Mouse (Mus musculus) forebrain, embryonic 16.5 days (tissue): ENCODE data around the gene Fam129b. TPM values are rescaled to one million over a fixed set of nuclear protein-coding genes. Genes with fewer than 3 reads are reported as not detected.

Experiments
- ATAC-seq: fragments of 200-750 bp; cut with Nextera tagmentation; 2 replicates; pipeline ENCODE4 v1.8.0; 2017; ENCODE audit warnings: mild to moderate bottlenecking, moderate library complexity
- H3K27ac ChIP-seq: fragments of 300-500 bp; sonication (generic); 2 replicates; pipeline ENCODE4 v1.5.1; 2014; ENCODE audit warnings: low read length, control low read depth
- H3K27me3 ChIP-seq: fragments of 300-500 bp; sonication (generic); replicated peaks from 2 replicates; pipeline ENCODE4 v1.6.1; 2014; ENCODE audit warnings: low read length; ENCODE audit not compliant: control insufficient read depth, insufficient read depth
- H3K36me3 ChIP-seq: fragments of 300-500 bp; sonication (generic); 2 replicates; pipeline ENCODE4 v1.6.1; 2014; ENCODE audit not compliant: control insufficient read depth, insufficient read depth
- H3K4me1 ChIP-seq: fragments of 300-500 bp; sonication (generic); replicated peaks from 2 replicates; pipeline ENCODE4 v1.6.1; 2014; ENCODE audit warnings: low read length; ENCODE audit not compliant: control insufficient read depth, insufficient read depth
- H3K4me2 ChIP-seq: fragments of 300-500 bp; sonication (generic); 2 replicates; pipeline ENCODE4 v1.6.1; 2014; ENCODE audit warnings: mild to moderate bottlenecking, low read length, control low read depth
- H3K4me3 ChIP-seq: fragments of 300-500 bp; sonication (generic); replicated peaks from 2 replicates; pipeline ENCODE4 v1.5.1; 2014; ENCODE audit warnings: mild to moderate bottlenecking, low read length, control low read depth
- H3K9ac ChIP-seq: fragments of 300-500 bp; sonication (generic); replicated peaks from 2 replicates; pipeline ENCODE4 v1.6.1; 2014; ENCODE audit warnings: low read depth, low read length, control low read depth
- H3K9me3 ChIP-seq: fragments of 300-500 bp; sonication (generic); 2 replicates; pipeline ENCODE4 v1.6.1; 2016; ENCODE audit warnings: low read length; ENCODE audit not compliant: control insufficient read depth
- WGBS: fragments of 180-500 bp; shearing (Covaris S2); extraction: QIAGEN DNeasy Blood & Tissue Kit; methylation state at CpG from one replicate; pipeline ENCODE4 v1.1.7; 2014; 5-methylcytosine and 5-hydroxymethylcytosine counted together
- polyA plus RNA-seq: library from polyadenylated mRNA; unstranded; fragments of >200 nt; fragmentation: Nextera tagmentation; extraction: Ambion mirVana; gene quantifications from 2 replicates; pipeline ENCODE4 v1.2.1, GENCODE M21; 2015

Gene Fam129b
- polyA plus RNA-seq, 1 experiment from 2014 or later = 36.4 TPM

GRCm38 (mm10) chr2:32939418-32939817, 63.5 kb downstream of the Fam129b start:
- no peak for ATAC-seq
- H3K9ac ChIP-seq = no peak overlapping the region
- no peaks in the 10 kb centered on the region for H3K27me3 ChIP-seq
- H3K4me1 ChIP-seq = no peaks in the 10 kb centered on the region
- 65% methylated on average over 5 of the region's 5 CpGs for WGBS
- H3K36me3 ChIP-seq = peaks cover 10% of the 10 kb centered on the region
- no peak overlapping the region for H3K4me3 ChIP-seq
- no peak overlapping the region for H3K4me2 ChIP-seq
- no peak overlapping the region for H3K27ac ChIP-seq
- H3K9me3 ChIP-seq = no peaks in the 10 kb centered on the region

GRCm38 (mm10) chr2:32940483-32940882, 64.6 kb downstream of the Fam129b start:
- Histone ChIP-seq H3K36me3 (peaks cover 10% of the 10 kb centered on the region), H3K27ac (no peak overlapping the region), H3K4me3 (no peak overlapping the region), H3K9me3 (no peaks in the 10 kb centered on the region), H3K4me2 (no peak overlapping the region), H3K27me3 (no peaks in the 10 kb centered on the region), H3K4me1 (no peaks in the 10 kb centered on the region), H3K9ac (no peak overlapping the region)
- 93% methylated on average over 4 of the region's 4 CpGs for WGBS
- ATAC-seq = no peak

GRCm38 (mm10) chr2:32947454-32947853, 71.5 kb downstream of the Fam129b start:
- Histone ChIP-seq H3K27ac (no peak overlapping the region), H3K9ac (no peak overlapping the region), H3K36me3 (peaks cover 3% of the 10 kb centered on the region; the same call in 1 of the 2 replicates), H3K9me3 (no peaks in the 10 kb centered on the region), H3K27me3 (no peaks in the 10 kb centered on the region), H3K4me1 (no peaks in the 10 kb centered on the region), H3K4me3 (no peak overlapping the region), H3K4me2 (no peak overlapping the region)
- no peak for ATAC-seq
- WGBS = 88% methylated on average over 11 of the region's 11 CpGs

GRCm38 (mm10) chr2:32954581-32954980, 78.7 kb downstream of the Fam129b start:
- Histone ChIP-seq H3K36me3 (peaks cover 8% of the 10 kb centered on the region), H3K4me2 (no peak overlapping the region), H3K4me3 (no peak overlapping the region), H3K9ac (no peak overlapping the region), H3K27ac (no peak overlapping the region), H3K27me3 (no peaks in the 10 kb centered on the region), H3K9me3 (peaks cover 2% of the 10 kb centered on the region; the same call in 1 of the 2 replicates), H3K4me1 (no peaks in the 10 kb centered on the region)
- no peak for ATAC-seq
- WGBS = 92% methylated on average over 2 of the region's 2 CpGs

GRCm38 (mm10) chr2:32957344-32957743, 81.4 kb downstream of the Fam129b start:
- H3K4me3 ChIP-seq = no peak overlapping the region
- no peak for ATAC-seq
- 55% methylated on average over 8 of the region's 8 CpGs for WGBS
- peaks cover 2% of the 10 kb centered on the region; the same call in 1 of the 2 replicates for H3K9me3 ChIP-seq
- no peak overlapping the region for H3K27ac ChIP-seq
- no peaks in the 10 kb centered on the region for H3K27me3 ChIP-seq
- no peak overlapping the region for H3K4me2 ChIP-seq
- no peak overlapping the region for H3K9ac ChIP-seq
- H3K36me3 ChIP-seq = peaks cover 8% of the 10 kb centered on the region
- H3K4me1 ChIP-seq = peaks cover 11% of the 10 kb centered on the region

- H3K9ac ChIP-seq = no peak overlapping the region; the same call in 1 of the 2 replicates
Measured at GRCm38 (mm10) chr2:32960273-32960672, 84.4 kb downstream of the Fam129b start.

GRCm38 (mm10) chr2:32961192-32961995, 85.5 kb downstream of the Fam129b start, which contains the start of the genes Rpl12 and Lrsam1:
Gene Rpl12 (plus strand): TSS chr2:32961559.
Gene Lrsam1 (minus strand): TSS chr2:32961614.
- H3K9me3 ChIP-seq = no peaks in the 10 kb centered on the region
- WGBS = 2% methylated on average over 55 of the region's 55 CpGs
- H3K27ac ChIP-seq = peak within 1 kb of the TSS; percentile 66
- peak within 1 kb of the TSS; percentile 93 for H3K4me2 ChIP-seq
- peaks cover 32% of the 10 kb centered on the region for H3K4me1 ChIP-seq
- peak within 1 kb of the TSS; percentile 86 for H3K9ac ChIP-seq
- H3K4me3 ChIP-seq = peak within 1 kb of the TSS; percentile 78
- H3K27me3 ChIP-seq = no peaks in the 10 kb centered on the region
- ATAC-seq = peak; percentile 97
- H3K36me3 ChIP-seq = peaks cover 13% of the 10 kb centered on the region

More at GRCm38 (mm10) chr2:32960273-32960672, 84.4 kb downstream of the Fam129b start:
- Histone ChIP-seq H3K4me2 (peak overlapping the region; percentile 93; the same call in 1 of the 2 replicates), H3K9me3 (no peaks in the 10 kb centered on the region), H3K27ac (no peak overlapping the region), H3K4me3 (no peak overlapping the region; the same call in 1 of the 2 replicates), H3K36me3 (peaks cover 13% of the 10 kb centered on the region), H3K27me3 (no peaks in the 10 kb centered on the region), H3K4me1 (peaks cover 26% of the 10 kb centered on the region)
- WGBS = 98% methylated on average over 4 of the region's 4 CpGs
- ATAC-seq = no peak

GRCm38 (mm10) chr2:32962062-32962874, 86.4 kb downstream of the Fam129b start:
- Histone ChIP-seq H3K4me1 (peaks cover 35% of the 10 kb centered on the region), H3K4me2 (peak overlapping the region; percentile 93), H3K36me3 (peaks cover 13% of the 10 kb centered on the region), H3K4me3 (peak overlapping the region; percentile 78), H3K9me3 (no peaks in the 10 kb centered on the region), H3K27me3 (no peaks in the 10 kb centered on the region), H3K27ac (peak overlapping the region; percentile 66), H3K9ac (peak overlapping the region; percentile 85)
- under 1% methylated on average over 33 of the region's 33 CpGs for WGBS
- peak; percentile 4 for ATAC-seq

GRCm38 (mm10) chr2:32962875-32963220, 86.9 kb downstream of the Fam129b start:
- peaks cover 13% of the 10 kb centered on the region for H3K36me3 ChIP-seq
- H3K27me3 ChIP-seq = no peaks in the 10 kb centered on the region
- H3K4me3 ChIP-seq = peak overlapping the region; percentile 78
- H3K9me3 ChIP-seq = no peaks in the 10 kb centered on the region
- H3K4me1 ChIP-seq = peaks cover 41% of the 10 kb centered on the region
- ATAC-seq = no peak
- WGBS = 9% methylated on average over 9 of the region's 9 CpGs
- no peak overlapping the region for H3K27ac ChIP-seq
- peak overlapping the region; percentile 93 for H3K4me2 ChIP-seq
- H3K9ac ChIP-seq = peak overlapping the region; percentile 85
